Mouse (Mus musculus): Measurements from ENCODE around the gene Bahcc1. TPM values are rescaled to one million over a fixed set of nuclear protein-coding genes. Genes with fewer than 3 reads are reported as not detected.

The Bahcc1 gene
- total and polyA plus RNA-seq, 2 experiments from 2014 or later, result 9.1 to 31.1 TPM

DNA sequence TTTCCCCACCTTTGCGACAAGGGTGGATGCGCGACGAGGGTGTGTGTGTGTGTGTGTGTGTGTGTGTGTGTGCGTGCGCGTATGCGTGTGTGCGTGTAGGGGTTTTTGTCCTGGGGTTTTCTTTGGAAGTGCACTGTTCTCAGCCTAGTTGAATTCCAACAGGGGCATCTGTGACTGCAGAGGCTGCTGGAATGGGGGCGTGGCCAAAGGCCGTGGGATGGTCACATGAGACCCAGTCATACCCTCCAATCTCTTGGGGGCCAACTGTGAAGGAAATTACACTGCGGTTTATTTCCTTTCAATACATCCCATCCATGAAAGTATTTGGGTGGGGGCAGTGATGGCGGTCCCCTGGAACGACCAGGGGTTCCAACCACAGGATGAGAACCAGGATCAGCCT lies 57.5 kb downstream of the Bahcc1 start:
- TF ChIP-seq CTCF (IDR thresholded peaks at IDR 0.05; ENCODE audit: low read depth), result no peak
- Histone ChIP-seq H3K27me3 (ENCODE audit: insufficient read depth, low read length) (no peaks in the 10 kb centered on the region), H3K4me2 (ENCODE audit: low read depth, low read length) (no peak overlapping the region), H3K9ac (replicated peaks; ENCODE audit: low read length) (no peak overlapping the region), H3K4me1 (ENCODE audit: insufficient read depth, low read length) (no peaks in the 10 kb centered on the region), H3K4me3 (ENCODE audit: low read length) (no peak overlapping the region), H3K27ac (no peak overlapping the region), H3K36me3 (ENCODE audit: insufficient read depth, low read length) (peaks cover 43% of the 10 kb centered on the region), H3K9me3 (ENCODE audit: low read length) (no peaks in the 10 kb centered on the region)
- DNase-seq (ENCODE audit: low spot score), result no peak
- ATAC-seq, result no peak
- 89% methylated on average over 14 of the region's 14 CpGs for WGBS

DNA sequence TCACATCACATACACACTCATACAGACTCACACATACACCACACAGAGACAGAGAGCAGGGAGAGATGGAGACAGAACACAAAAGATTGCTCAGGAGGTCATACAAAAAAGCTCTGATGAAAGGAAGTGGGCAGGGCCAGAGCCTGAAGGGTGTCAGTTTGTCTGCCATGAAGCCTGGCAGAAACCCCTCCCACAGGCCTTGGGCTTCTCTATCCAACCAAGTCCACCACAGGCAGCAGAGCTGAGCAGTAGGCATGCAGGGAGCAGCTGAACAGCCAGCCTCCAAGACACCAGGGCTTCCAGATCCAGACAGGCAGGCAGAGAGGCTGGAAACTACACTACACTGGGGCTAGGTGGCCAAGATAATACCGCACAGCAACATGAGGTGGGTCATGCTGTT lies 61.0 kb downstream of the Bahcc1 start:
- Histone ChIP-seq H3K4me2 (ENCODE audit: low read depth, low read length) (no peak overlapping the region), H3K4me3 (ENCODE audit: low read length) (no peak overlapping the region), H3K9me3 (ENCODE audit: low read length) (no peaks in the 10 kb centered on the region), H3K36me3 (ENCODE audit: insufficient read depth, low read length) (peaks cover 10% of the 10 kb centered on the region), H3K27ac (0 out of 2 replicates have a peak overlapping the region, but pooled peaks have one; percentile 2), H3K9ac (replicated peaks; ENCODE audit: low read length) (no peak overlapping the region), H3K27me3 (ENCODE audit: insufficient read depth, low read length) (no peaks in the 10 kb centered on the region), H3K4me1 (ENCODE audit: insufficient read depth, low read length) (0 out of 2 replicates have a peak, but pooled peaks cover 5% of the 10 kb centered on the region)
- ATAC-seq (no peak), DNase-seq (ENCODE audit: low spot score) (peak; percentile 40)
- 48% methylated on average over 1 of the region's 1 CpGs for WGBS
- TF ChIP-seq CTCF (IDR thresholded peaks at IDR 0.05; ENCODE audit: low read depth), result no peak

DNA sequence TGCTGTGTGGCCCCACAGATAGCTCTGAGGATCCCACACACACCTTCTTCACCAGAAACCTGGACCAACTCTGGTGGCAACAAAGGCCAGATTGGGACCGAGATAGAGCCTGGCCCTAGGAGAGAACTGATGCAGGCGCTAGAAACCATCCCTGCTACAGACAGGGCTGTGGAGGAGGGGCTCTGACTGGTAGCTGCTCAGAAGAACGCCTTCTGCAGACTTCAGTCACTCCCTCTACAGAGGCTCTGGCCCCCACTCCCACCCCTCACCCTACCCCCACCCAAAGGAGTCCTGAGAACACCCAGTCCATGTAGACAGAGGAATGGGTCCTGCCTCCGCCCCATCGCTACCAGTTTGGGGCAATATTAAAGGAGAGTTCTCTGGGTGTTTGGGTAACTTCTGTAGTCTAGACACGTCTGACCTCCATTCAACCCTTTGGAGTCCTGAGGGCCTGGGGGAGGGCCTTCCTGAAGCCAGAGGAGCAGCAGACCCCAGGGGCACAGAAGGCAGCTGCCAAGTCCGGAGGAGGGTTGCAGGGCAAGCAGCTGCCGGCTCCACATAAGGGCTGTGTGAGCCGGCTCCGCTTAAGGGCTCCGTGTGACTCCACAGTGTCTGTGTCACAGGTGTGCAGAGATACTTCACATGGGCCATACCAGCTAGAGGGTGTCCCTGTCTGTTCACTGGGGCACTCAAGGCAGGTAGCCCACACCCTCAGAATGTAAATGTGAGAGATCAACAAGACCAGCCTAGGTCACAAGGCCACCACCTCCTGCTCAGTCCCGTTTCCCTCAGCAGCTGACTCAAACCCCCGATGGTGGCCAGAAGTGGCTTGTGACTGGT lies 63.8 kb downstream of the Bahcc1 start:
- Histone ChIP-seq H3K4me1 (ENCODE audit: insufficient read depth, low read length) (0 out of 2 replicates have a peak, but pooled peaks cover 5% of the 10 kb centered on the region), H3K4me2 (ENCODE audit: low read depth, low read length) (no peak overlapping the region), H3K27me3 (ENCODE audit: insufficient read depth, low read length) (no peaks in the 10 kb centered on the region), H3K36me3 (ENCODE audit: insufficient read depth, low read length) (no peaks in the 10 kb centered on the region), H3K27ac (no peak overlapping the region), H3K4me3 (ENCODE audit: low read length) (no peak overlapping the region), H3K9ac (replicated peaks; ENCODE audit: low read length) (no peak overlapping the region), H3K9me3 (ENCODE audit: low read length) (no peaks in the 10 kb centered on the region)
- ATAC-seq, result peak; percentile 50; the same call in 1 of the 2 replicates
- TF ChIP-seq CTCF (IDR thresholded peaks at IDR 0.05; ENCODE audit: low read depth), result no peak
- DNase-seq (ENCODE audit: low spot score), result no peak
- 25% methylated on average over 13 of the region's 13 CpGs for WGBS

DNA sequence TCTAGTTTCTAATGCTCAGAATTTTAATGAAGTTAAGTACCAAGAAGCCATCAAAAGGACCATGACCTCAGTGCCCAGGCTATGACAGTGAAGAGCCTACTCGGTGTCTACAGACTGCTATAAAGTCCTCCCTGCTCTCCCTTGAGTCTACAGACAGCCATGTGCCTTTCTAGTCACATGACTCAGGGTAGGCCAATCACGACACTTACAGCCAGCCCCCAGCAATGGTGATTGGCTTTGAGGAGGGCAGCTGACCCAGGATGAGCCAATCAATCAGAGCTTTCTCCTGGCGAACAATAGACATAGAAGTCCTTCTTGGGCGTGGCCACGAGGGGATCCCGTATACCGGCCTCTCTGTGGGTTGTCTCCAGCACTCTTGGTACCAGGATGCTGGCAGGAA lies 65.0 kb downstream of the Bahcc1 start:
- DNase-seq (ENCODE audit: low spot score) (peak; percentile 46), ATAC-seq (peak; percentile 39; the same call in 1 of the 2 replicates)
- H3K4me1 ChIP-seq (ENCODE audit: insufficient read depth, low read length), result 0 out of 2 replicates have a peak, but pooled peaks cover 5% of the 10 kb centered on the region
- H3K4me3 ChIP-seq (ENCODE audit: low read length), result no peak overlapping the region
- H3K9me3 ChIP-seq (ENCODE audit: low read length), result no peaks in the 10 kb centered on the region
- no peak overlapping the region for H3K4me2 ChIP-seq (ENCODE audit: low read depth, low read length)
- no peak overlapping the region for H3K27ac ChIP-seq
- no peaks in the 10 kb centered on the region for H3K27me3 ChIP-seq (ENCODE audit: insufficient read depth, low read length)
- H3K9ac ChIP-seq (replicated peaks; ENCODE audit: low read length), result no peak overlapping the region
- TF ChIP-seq CTCF (IDR thresholded peaks at IDR 0.05; ENCODE audit: low read depth), result no peak
- no peaks in the 10 kb centered on the region for H3K36me3 ChIP-seq (ENCODE audit: insufficient read depth, low read length)
- WGBS, result 63% methylated on average over 7 of the region's 7 CpGs

DNA sequence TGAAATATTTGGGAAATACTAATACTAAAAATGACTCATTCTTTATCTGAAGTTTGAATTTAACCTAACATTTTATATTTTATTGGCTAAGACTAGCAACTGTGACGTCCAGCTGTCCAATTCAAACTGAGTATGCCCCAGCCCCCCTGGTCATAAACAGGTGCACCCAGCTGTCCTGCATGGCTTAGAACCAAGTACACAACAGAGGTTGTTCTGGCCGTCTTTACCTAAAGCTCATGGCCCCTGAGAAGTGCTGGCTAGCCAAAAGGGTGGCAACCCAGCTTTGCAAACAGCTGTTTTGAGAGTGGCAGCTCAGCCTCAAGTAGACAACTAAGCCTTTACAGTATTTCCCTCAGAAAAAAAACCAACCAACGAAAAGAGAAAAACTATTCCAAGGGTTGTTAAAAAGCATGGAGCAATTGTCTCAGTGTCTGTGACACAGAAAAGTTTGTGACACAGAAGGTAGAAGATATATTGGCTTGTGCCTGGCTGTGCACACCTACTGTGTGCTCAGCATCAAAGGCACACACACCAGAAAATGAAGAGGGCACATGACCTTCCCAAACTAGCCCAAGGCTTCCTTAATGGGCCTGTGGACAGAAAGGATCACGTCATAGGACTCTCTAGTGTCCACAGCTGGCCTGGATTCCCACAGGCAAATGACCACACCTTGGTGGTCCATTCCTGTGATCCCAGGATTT lies 65.8 kb downstream of the Bahcc1 start:
- Histone ChIP-seq H3K9ac (replicated peaks; ENCODE audit: low read length) (no peak overlapping the region), H3K4me2 (ENCODE audit: low read depth, low read length) (no peak overlapping the region), H3K27ac (no peak overlapping the region), H3K36me3 (ENCODE audit: insufficient read depth, low read length) (no peaks in the 10 kb centered on the region), H3K4me1 (ENCODE audit: insufficient read depth, low read length) (0 out of 2 replicates have a peak, but pooled peaks cover 5% of the 10 kb centered on the region), H3K9me3 (ENCODE audit: low read length) (no peaks in the 10 kb centered on the region), H3K27me3 (ENCODE audit: insufficient read depth, low read length) (no peaks in the 10 kb centered on the region), H3K4me3 (ENCODE audit: low read length) (no peak overlapping the region)
- no peak for ATAC-seq
- WGBS, result 79% methylated on average over 4 of the region's 4 CpGs
- no peak for DNase-seq (ENCODE audit: low spot score)
- no peak for TF ChIP-seq CTCF (IDR thresholded peaks at IDR 0.05; ENCODE audit: low read depth)

DNA sequence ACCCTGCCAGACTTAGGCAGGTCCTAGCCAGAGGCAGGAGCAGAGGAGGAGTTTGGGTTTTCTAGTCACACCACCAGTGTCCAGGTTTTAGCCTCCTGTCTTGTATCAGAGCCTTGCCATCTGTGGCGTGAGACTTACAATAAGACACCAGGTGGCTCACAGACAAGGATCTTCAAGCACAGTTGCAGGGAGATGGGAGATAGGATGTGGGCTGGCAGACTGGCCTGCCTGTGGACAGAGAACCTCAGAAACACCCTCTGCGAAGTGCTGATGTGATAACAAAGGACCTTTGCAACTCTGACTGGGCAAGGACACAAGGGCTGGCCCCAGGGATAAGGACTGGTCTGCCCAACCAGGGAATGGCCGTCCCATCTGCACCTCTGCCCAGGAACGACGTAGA lies 66.7 kb downstream of the Bahcc1 start:
- Histone ChIP-seq H3K9ac (replicated peaks; ENCODE audit: low read length) (no peak overlapping the region), H3K4me2 (ENCODE audit: low read depth, low read length) (no peak overlapping the region), H3K27ac (no peak overlapping the region), H3K9me3 (ENCODE audit: low read length) (no peaks in the 10 kb centered on the region), H3K36me3 (ENCODE audit: insufficient read depth, low read length) (no peaks in the 10 kb centered on the region), H3K4me1 (ENCODE audit: insufficient read depth, low read length) (peaks cover 10% of the 10 kb centered on the region; the same call in 1 of the 2 replicates), H3K27me3 (ENCODE audit: insufficient read depth, low read length) (no peaks in the 10 kb centered on the region), H3K4me3 (ENCODE audit: low read length) (no peak overlapping the region)
- DNase-seq (ENCODE audit: low spot score) (no peak), ATAC-seq (no peak)
- no peak for TF ChIP-seq CTCF (IDR thresholded peaks at IDR 0.05; ENCODE audit: low read depth)
- WGBS, result 47% methylated on average over 5 of the region's 5 CpGs

Data from hindbrain, postnatal 0 days (tissue).